Mouse (Mus musculus) inflammation-experienced regulatory T-cells, adult 16 weeks (primary cell): Measurements from ENCODE around the gene Slc15a4. TPM values are rescaled to one million over a fixed set of nuclear protein-coding genes. Genes with fewer than 3 reads are reported as not detected.

Source experiments
- polyA plus RNA-seq: library from polyadenylated mRNA; unstranded; fragments of 100-300 nt; shearing (Covaris generic); gene quantifications from one replicate; pipeline ENCODE4 v1.2.1, GENCODE M21; 2017

Slc15a4 gene
- polyA plus RNA-seq: 2.7 TPM

DNA sequence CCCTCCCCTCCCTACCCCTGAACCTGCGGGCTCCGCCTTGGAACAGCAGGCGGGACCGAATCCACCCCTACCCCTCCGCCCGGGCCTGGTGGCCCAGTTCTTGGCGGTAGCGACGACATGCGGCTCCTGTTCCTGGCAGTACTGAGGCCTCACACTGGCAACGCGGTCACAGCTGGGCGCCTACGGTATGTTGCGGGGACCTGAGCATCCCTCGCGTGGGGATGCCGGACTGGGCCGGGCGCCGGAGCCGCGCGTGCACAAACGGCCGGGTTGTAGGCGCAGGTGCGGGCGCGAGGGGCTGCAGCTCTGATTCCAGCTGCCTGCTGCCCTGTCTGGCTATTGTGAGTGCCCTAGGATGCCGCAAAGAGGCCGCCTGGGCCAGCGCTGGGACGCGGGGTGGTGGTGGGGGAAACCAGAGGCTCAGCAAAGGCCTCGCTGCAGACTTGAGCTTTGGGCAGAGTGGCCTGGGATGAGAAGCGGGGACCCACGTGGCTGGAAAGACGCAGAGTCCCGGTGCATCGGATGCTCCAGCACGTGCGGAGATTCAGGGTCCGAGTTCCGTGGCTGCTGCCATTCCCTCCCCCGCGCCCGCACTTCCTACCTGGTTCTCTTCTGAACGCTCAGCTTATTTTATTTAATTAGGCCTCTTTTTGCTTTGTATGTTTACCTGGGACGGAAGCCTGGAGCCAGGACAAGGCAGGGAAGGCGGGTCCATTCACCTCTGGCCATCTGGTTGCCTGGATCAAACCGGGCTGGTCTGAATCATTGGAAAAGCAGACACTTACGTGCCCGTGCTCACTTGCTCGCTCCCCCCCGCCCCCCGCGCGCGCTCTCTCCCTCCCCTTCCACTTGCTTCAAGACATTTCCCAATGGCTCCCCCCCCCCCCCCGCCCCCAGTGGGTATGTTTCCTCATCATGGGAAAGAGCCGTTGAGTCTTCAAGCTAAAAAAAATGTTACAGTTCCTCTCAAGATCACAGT is at the start of gene Slc15a4, which contains the start of gene Glt1d1:
Slc15a4 (minus strand) TSS at position 731 of the 979 bp plus-strand sequence.
Glt1d1 (plus strand) TSS at position 96 of the 979 bp plus-strand sequence.

Other genes with a start within 250 kb of the Slc15a4 start
- gene Glt1d1, start 635 bp downstream of the Slc15a4 start, polyA plus RNA-seq: not detected